Mouse (Mus musculus): ENCODE measurements around the gene Prrt1.

The Prrt1 gene

GRCm38 (mm10) chr17:34650781-34651180 is 21.4 kb downstream of the Prrt1 start:
- no peak for DNase-seq (ENCODE audit: low read depth)

- no peak for DNase-seq (ENCODE audit: low read depth)
These were observed 22.3 kb downstream of the Prrt1 start for GRCm38 (mm10) chr17:34651507-34652221.

GRCm38 (mm10) chr17:34652546-34652945 is 23.2 kb downstream of the Prrt1 start:
- no peak for DNase-seq (ENCODE audit: low read depth)

- no peak for DNase-seq (ENCODE audit: low read depth)
These were observed 23.7 kb downstream of the Prrt1 start for GRCm38 (mm10) chr17:34652985-34653384.

GRCm38 (mm10) chr17:34653746-34654285 is 24.5 kb downstream of the Prrt1 start:
- peak; percentile 64 for DNase-seq (ENCODE audit: low read depth)

GRCm38 (mm10) chr17:34654392-34654791 is 25.1 kb downstream of the Prrt1 start:
- no peak for DNase-seq (ENCODE audit: low read depth)

- DNase-seq (ENCODE audit: low read depth), result no peak
These were observed 25.8 kb downstream of the Prrt1 start for GRCm38 (mm10) chr17:34655160-34655559.

GRCm38 (mm10) chr17:34655581-34655991 is 26.3 kb downstream of the Prrt1 start:
- DNase-seq (ENCODE audit: low read depth), result no peak

- no peak for DNase-seq (ENCODE audit: low read depth)
These were observed 27.3 kb downstream of the Prrt1 start for GRCm38 (mm10) chr17:34656666-34657065.

GRCm38 (mm10) chr17:34657271-34657670 is 27.9 kb downstream of the Prrt1 start:
- no peak for DNase-seq (ENCODE audit: low read depth)

GRCm38 (mm10) chr17:34658145-34658544 is 28.8 kb downstream of the Prrt1 start:
- no peak for DNase-seq (ENCODE audit: low read depth)

GRCm38 (mm10) chr17:34658591-34658990 is 29.3 kb downstream of the Prrt1 start:
- DNase-seq (ENCODE audit: low read depth), result no peak

GRCm38 (mm10) chr17:34659181-34659896 is 30.0 kb downstream of the Prrt1 start:
- DNase-seq (ENCODE audit: low read depth), result no peak

- no peak for DNase-seq (ENCODE audit: low read depth)
These were observed 30.5 kb downstream of the Prrt1 start for GRCm38 (mm10) chr17:34659897-34660214.

- DNase-seq (ENCODE audit: low read depth), result no peak
These were observed 31.0 kb downstream of the Prrt1 start for GRCm38 (mm10) chr17:34660259-34660820.

- DNase-seq (ENCODE audit: low read depth), result no peak
These were observed 31.8 kb downstream of the Prrt1 start for GRCm38 (mm10) chr17:34661121-34661591.

GRCm38 (mm10) chr17:34662468-34662867 is 33.1 kb downstream of the Prrt1 start:
- DNase-seq (ENCODE audit: low read depth), result no peak

GRCm38 (mm10) chr17:34662978-34663377 is 33.6 kb downstream of the Prrt1 start:
- no peak for DNase-seq (ENCODE audit: low read depth)

GRCm38 (mm10) chr17:34663558-34663957 is 34.2 kb downstream of the Prrt1 start:
- DNase-seq (ENCODE audit: low read depth), result no peak

- DNase-seq (ENCODE audit: low read depth), result no peak
These were observed 35.1 kb downstream of the Prrt1 start for GRCm38 (mm10) chr17:34664472-34664871.

GRCm38 (mm10) chr17:34670235-34670634 is 40.9 kb downstream of the Prrt1 start, which contains the start of gene Tnxb:
Gene Tnxb (plus strand): TSS chr17:34670535.
- DNase-seq (ENCODE audit: low read depth), result no peak

- no peak for DNase-seq (ENCODE audit: low read depth)
These were observed 42.1 kb downstream of the Prrt1 start for GRCm38 (mm10) chr17:34671151-34672066.
